Mouse (Mus musculus): ENCODE data around the gene Zc3h12c.

DNA sequence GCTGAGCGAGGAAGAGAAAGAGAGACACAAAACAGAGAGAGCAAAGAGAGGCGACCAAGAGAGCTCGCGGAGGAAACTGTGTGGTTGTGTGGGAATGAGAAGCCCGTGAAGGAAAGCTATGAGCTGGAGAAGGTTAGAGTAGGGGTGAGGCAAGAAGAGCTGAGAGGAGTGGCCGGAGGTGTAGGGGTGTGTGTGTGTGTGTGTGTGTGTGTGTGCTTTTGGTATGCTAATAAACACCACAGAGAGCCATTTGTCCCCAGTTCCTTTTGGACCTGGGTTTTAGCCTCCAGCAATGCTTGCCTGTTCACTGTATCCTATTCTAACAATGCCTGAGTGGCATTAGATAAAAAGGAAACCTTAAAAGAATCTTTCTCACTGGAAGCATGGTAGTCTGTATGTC is 43.1 kb downstream of the Zc3h12c start:
- no peak for TF ChIP-seq CTCF (IDR thresholded peaks at IDR 0.05; ENCODE audit: control insufficient read depth, insufficient read depth, low read length)
- no peak for TF ChIP-seq POLR2A (IDR thresholded peaks at IDR 0.05; ENCODE audit: borderline replicate concordance, control insufficient read depth, low read depth, low read length)
